Mouse (Mus musculus) cortical plate, adult 2 months (tissue): ENCODE results near the gene Lats2.

Experiments
- CTCF ChIP-seq: fragments of 200-500 bp; IDR thresholded peaks from 2 replicates; pipeline ENCODE4 v1.5.1; 2011; ENCODE audit warnings: mild to moderate bottlenecking, control low read depth, low read length; ENCODE audit not compliant: insufficient read depth; ENCODE audit errors: extremely low read depth
- POLR2A ChIP-seq: fragments of 200-500 bp; IDR thresholded peaks from 2 replicates; pipeline ENCODE4 v1.6.1; 2011; ENCODE audit warnings: mild to moderate bottlenecking, low read length, control low read depth; ENCODE audit not compliant: insufficient read depth; ENCODE audit errors: extremely low read depth

GRCm38 (mm10) chr14:57664822-57665627, 93.2 kb downstream of the Lats2 start, which contains the start of gene Xpo4:
- TF ChIP-seq CTCF: no peak
- 0 out of 2 replicates have a peak, but pooled peaks have one; percentile 33 for TF ChIP-seq POLR2A
